Mouse (Mus musculus) liver, embryonic 12.5 days (tissue): ENCODE measurements around the gene Tbx6. TPM values are rescaled to one million over a fixed set of nuclear protein-coding genes. Genes with fewer than 3 reads are reported as not detected.
A peak's percentile ranks its signal among the peaks of the same experiment; 100 is the strongest.

ENCODE experiments used
- ATAC-seq: fragments of 200-750 bp; cut with Nextera tagmentation; 2 replicates; pipeline ENCODE4 v1.8.0; 2017; ENCODE audit warnings: moderate number of reproducible peaks, mild to moderate bottlenecking, moderate library complexity
- H3K27ac ChIP-seq: fragments of 300-500 bp; sonication (generic); 2 replicates; pipeline ENCODE4 v1.5.1; 2016; ENCODE audit warnings: mild to moderate bottlenecking
- H3K27me3 ChIP-seq: fragments of 300-500 bp; sonication (generic); replicated peaks from 2 replicates; pipeline ENCODE4 v1.6.1; 2016; ENCODE audit warnings: mild to moderate bottlenecking, moderate library complexity
- H3K36me3 ChIP-seq: fragments of 300-500 bp; sonication (generic); 2 replicates; pipeline ENCODE4 v1.6.1; 2016; ENCODE audit warnings: mild to moderate bottlenecking, moderate library complexity
- H3K4me1 ChIP-seq: fragments of 300-500 bp; sonication (generic); 2 replicates; pipeline ENCODE4 v1.6.1; 2016
- H3K4me2 ChIP-seq: fragments of 300-500 bp; sonication (generic); 2 replicates; pipeline ENCODE4 v1.6.1; 2016; ENCODE audit warnings: mild to moderate bottlenecking, moderate library complexity
- H3K4me3 ChIP-seq: fragments of 300-500 bp; sonication (generic); 2 replicates; pipeline ENCODE4 v1.5.1; 2016; ENCODE audit warnings: mild to moderate bottlenecking, moderate library complexity
- H3K9ac ChIP-seq: fragments of 300-500 bp; sonication (generic); 2 replicates; pipeline ENCODE4 v1.6.1; 2016; ENCODE audit warnings: mild to moderate bottlenecking, moderate library complexity
- H3K9me3 ChIP-seq: fragments of 300-500 bp; sonication (generic); replicated peaks from 2 replicates; pipeline ENCODE4 v1.6.1; 2016; ENCODE audit warnings: mild to moderate bottlenecking, moderate library complexity
- WGBS: fragments of 180-500 bp; shearing (Covaris S2); methylation state at CpG from one replicate; pipeline ENCODE4 v1.1.7; 2016; ENCODE audit not compliant: insufficient replicate concordance; 5-methylcytosine and 5-hydroxymethylcytosine counted together
- polyA plus RNA-seq: library from polyadenylated mRNA; unstranded; fragments of >200 nt; fragmentation: Nextera tagmentation; extraction: Ambion mirVana; gene quantifications from 2 replicates; pipeline ENCODE4 v1.2.1, GENCODE M21; 2016

Tbx6 gene
- polyA plus RNA-seq, 1 experiment from 2014 or later: 0.33 TPM

GRCm38 (mm10) chr7:126758539-126758938 lies 22.7 kb upstream of the Tbx6 start:
- 67% methylated on average over 7 of the region's 7 CpGs for WGBS
- ATAC-seq: no peak; the same call in 1 of the 2 replicates

GRCm38 (mm10) chr7:126759050-126759671 lies 22.1 kb upstream of the Tbx6 start, which contains the start of gene Mapk3:
Mapk3 (plus strand) TSS chr7:126759601.
- H3K4me1 ChIP-seq: peaks cover 49% of the 10 kb centered on the region
- peak within 1 kb of the TSS; percentile 81 for H3K4me3 ChIP-seq
- H3K9ac ChIP-seq: peak within 1 kb of the TSS; percentile 94
- peak; percentile 74 for ATAC-seq
- no peaks in the 10 kb centered on the region for H3K9me3 ChIP-seq
- no peaks in the 10 kb centered on the region for H3K27me3 ChIP-seq
- H3K27ac ChIP-seq: peak within 1 kb of the TSS; percentile 88
- peak within 1 kb of the TSS; percentile 100 for H3K4me2 ChIP-seq
- H3K36me3 ChIP-seq: peaks cover 25% of the 10 kb centered on the region
- 1% methylated on average over 29 of the region's 38 CpGs for WGBS

More at GRCm38 (mm10) chr7:126758539-126758938, 22.7 kb upstream of the Tbx6 start:
- Histone ChIP-seq H3K36me3 (peaks cover 19% of the 10 kb centered on the region; the same call in 1 of the 2 replicates), H3K27ac (no peak overlapping the region), H3K9ac (no peak overlapping the region), H3K9me3 (no peaks in the 10 kb centered on the region), H3K4me2 (no peak overlapping the region), H3K27me3 (no peaks in the 10 kb centered on the region), H3K4me3 (no peak overlapping the region), H3K4me1 (peaks cover 48% of the 10 kb centered on the region)

DNA sequence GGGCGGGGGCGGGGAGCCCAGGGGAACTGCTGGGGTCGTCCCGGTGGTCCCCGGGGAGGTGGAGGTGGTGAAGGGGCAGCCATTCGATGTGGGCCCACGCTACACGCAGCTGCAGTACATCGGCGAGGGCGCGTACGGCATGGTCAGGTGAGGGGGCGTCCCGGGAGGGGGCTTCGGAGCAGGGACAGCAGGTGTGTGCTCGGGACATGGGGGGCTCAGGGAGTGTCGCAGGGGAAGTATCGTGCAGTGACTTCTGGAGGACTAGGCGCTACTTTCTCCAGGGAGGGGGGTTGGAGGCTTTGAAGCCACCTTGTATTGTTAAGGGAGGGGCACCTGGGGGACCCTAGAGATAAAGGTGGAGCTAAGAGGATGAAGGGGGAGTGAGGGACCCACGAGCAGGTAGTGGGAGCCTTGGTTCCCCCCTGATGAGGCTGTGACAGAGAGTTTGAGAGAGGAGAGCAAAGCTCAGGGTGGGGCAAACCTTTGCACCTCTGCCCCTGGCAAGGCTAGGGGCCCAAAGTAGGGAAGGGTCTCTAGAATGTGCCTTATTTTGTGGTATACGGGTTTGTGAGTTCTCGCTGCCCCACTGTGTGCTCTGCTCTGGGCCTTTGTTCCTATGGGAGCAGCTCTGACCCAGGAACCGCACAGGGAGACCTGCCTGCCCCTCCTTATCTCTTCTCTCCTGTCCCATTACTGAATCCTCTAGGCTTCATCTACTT lies 21.5 kb upstream of the Tbx6 start:
- WGBS: 1% methylated on average over 23 of the region's 24 CpGs
- Histone ChIP-seq H3K9me3 (no peaks in the 10 kb centered on the region), H3K4me1 (peaks cover 55% of the 10 kb centered on the region), H3K4me2 (peak overlapping the region; percentile 100), H3K4me3 (peak overlapping the region; percentile 81), H3K9ac (peak overlapping the region; percentile 94), H3K27ac (peak overlapping the region; percentile 88), H3K36me3 (peaks cover 32% of the 10 kb centered on the region), H3K27me3 (no peaks in the 10 kb centered on the region)
- peak; percentile 42 for ATAC-seq

- H3K4me1 ChIP-seq: peaks cover 56% of the 10 kb centered on the region
- peaks cover 37% of the 10 kb centered on the region for H3K36me3 ChIP-seq
- H3K9me3 ChIP-seq: no peaks in the 10 kb centered on the region
- WGBS: 39% methylated on average over 3 of the region's 3 CpGs
- H3K27me3 ChIP-seq: no peaks in the 10 kb centered on the region
- peak; percentile 27 for ATAC-seq
- peak overlapping the region; percentile 81 for H3K4me3 ChIP-seq
- H3K9ac ChIP-seq: peak overlapping the region; percentile 94; the same call in 1 of the 2 replicates
- peak overlapping the region; percentile 88 for H3K27ac ChIP-seq
- peak overlapping the region; percentile 100 for H3K4me2 ChIP-seq
Measured at GRCm38 (mm10) chr7:126760391-126760802, 20.9 kb upstream of the Tbx6 start.

- Histone ChIP-seq H3K4me1 (peaks cover 61% of the 10 kb centered on the region), H3K9ac (no peak overlapping the region)
Measured at GRCm38 (mm10) chr7:126760956-126761355, 20.3 kb upstream of the Tbx6 start.

DNA sequence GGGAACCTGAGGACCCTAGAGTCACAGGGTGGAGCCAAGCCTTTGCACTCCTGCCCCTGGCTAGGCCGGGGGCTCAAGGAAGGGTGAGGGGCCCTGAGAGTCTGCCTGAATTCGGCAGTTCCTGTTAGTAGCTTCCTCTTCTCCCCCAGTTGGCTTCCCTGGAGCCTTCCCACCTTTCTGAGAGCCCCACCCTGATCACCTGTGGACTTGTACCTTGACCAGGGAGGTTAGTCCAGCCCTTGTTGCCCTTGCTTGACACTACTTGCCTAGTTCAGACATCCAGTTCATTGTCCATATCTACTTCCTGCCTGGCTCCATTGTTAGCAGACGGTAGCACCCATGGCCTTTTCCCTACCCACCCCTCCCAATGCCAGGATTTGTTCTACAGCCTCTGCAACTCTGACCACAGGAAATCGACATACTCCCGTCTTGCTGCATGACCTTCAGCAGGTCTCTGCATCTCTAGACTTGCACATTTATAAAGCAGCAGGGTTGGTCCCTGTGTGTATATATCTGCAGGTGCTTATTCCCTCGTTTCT lies 19.7 kb upstream of the Tbx6 start:
- H3K36me3 ChIP-seq: peaks cover 49% of the 10 kb centered on the region
- peaks cover 67% of the 10 kb centered on the region for H3K4me1 ChIP-seq
- no peaks in the 10 kb centered on the region for H3K9me3 ChIP-seq
- no peak overlapping the region for H3K9ac ChIP-seq
- no peak for ATAC-seq
- WGBS: 40% methylated on average over 6 of the region's 6 CpGs
- H3K27me3 ChIP-seq: no peaks in the 10 kb centered on the region
- H3K4me2 ChIP-seq: peak overlapping the region; percentile 100
- H3K27ac ChIP-seq: peak overlapping the region; percentile 42
- H3K4me3 ChIP-seq: no peak overlapping the region

More at GRCm38 (mm10) chr7:126760956-126761355, 20.3 kb upstream of the Tbx6 start:
- no peak overlapping the region for H3K4me3 ChIP-seq
- no peaks in the 10 kb centered on the region for H3K27me3 ChIP-seq
- peak overlapping the region; percentile 42; the same call in 1 of the 2 replicates for H3K27ac ChIP-seq
- H3K36me3 ChIP-seq: peaks cover 42% of the 10 kb centered on the region
- WGBS: 48% methylated on average over 4 of the region's 4 CpGs
- ATAC-seq: no peak
- no peaks in the 10 kb centered on the region for H3K9me3 ChIP-seq
- peak overlapping the region; percentile 100 for H3K4me2 ChIP-seq

DNA sequence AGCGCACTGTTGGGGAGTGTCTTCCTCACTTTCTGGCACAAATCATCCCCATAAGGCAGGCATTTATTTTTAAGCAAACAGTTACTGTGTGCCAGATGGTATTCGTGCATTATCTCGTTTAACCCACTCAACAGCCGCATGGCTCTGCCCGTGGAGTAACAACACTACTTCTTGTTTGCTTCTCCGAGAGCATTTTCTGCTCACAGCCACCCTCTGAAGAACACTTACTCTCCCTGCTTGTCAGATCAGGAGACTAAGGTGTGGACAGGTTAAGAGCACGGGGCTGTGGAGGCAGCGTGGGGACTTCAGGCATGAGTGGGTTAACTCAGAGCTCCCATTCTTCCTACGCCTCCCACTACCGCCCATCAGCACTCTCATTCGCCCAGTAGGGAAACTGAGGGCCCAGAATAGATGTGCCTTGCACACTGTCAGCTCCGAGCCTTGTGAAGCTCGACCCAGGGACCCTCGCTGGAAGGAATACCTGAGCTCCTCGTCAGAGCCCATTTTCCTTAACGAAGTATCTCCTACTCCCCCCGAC lies 18.7 kb upstream of the Tbx6 start:
- H3K27ac ChIP-seq: 0 out of 2 replicates have a peak overlapping the region, but pooled peaks have one; percentile 7
- no peak overlapping the region for H3K4me2 ChIP-seq
- no peak for ATAC-seq
- peaks cover 69% of the 10 kb centered on the region for H3K4me1 ChIP-seq
- no peak overlapping the region for H3K9ac ChIP-seq
- H3K9me3 ChIP-seq: no peaks in the 10 kb centered on the region
- H3K36me3 ChIP-seq: peaks cover 58% of the 10 kb centered on the region
- WGBS: 62% methylated on average over 17 of the region's 17 CpGs
- H3K27me3 ChIP-seq: no peaks in the 10 kb centered on the region
- no peak overlapping the region for H3K4me3 ChIP-seq

- H3K27ac ChIP-seq: no peak overlapping the region
- no peak overlapping the region for H3K4me2 ChIP-seq
- peak; percentile 16; the same call in 1 of the 2 replicates for ATAC-seq
- no peak overlapping the region for H3K4me3 ChIP-seq
- 0 out of 2 replicates have a peak overlapping the region, but pooled peaks have one; percentile 2 for H3K9ac ChIP-seq
- no peaks in the 10 kb centered on the region for H3K9me3 ChIP-seq
- H3K27me3 ChIP-seq: no peaks in the 10 kb centered on the region
- H3K4me1 ChIP-seq: peaks cover 57% of the 10 kb centered on the region
- WGBS: 63% methylated on average over 9 of the region's 9 CpGs
- peaks cover 82% of the 10 kb centered on the region for H3K36me3 ChIP-seq
Measured at GRCm38 (mm10) chr7:126765540-126765939, 15.7 kb upstream of the Tbx6 start.

DNA sequence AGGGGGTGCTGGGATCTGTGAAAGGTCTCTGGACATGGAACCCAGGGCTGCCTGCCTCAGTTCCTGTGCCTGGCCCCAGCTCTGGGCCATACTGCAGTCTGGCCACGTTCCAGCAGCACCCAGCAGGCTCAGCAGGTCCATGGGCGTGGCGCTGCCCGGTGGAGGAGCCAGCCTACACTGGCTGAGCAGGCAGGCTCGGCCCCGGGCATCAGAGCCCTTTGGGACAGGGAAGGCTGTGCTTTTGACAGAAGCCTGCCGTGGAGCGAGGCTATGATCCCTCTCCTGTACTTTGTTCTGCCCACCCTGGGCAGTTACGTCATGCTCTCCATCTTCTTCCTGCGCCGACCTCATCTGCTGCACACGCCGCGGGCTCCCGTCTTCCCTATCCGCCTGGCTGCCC lies 15.1 kb upstream of the Tbx6 start, which contains the start of gene Gdpd3:
Gdpd3 (plus strand) TSS at position 134 of the 400 bp plus-strand sequence.
- no peak within 1 kb of the TSS for H3K4me2 ChIP-seq
- WGBS: 83% methylated on average over 16 of the region's 16 CpGs
- peaks cover 83% of the 10 kb centered on the region for H3K36me3 ChIP-seq
- H3K27ac ChIP-seq: no peak within 1 kb of the TSS; the same call in 1 of the 2 replicates
- no peak within 1 kb of the TSS for H3K4me3 ChIP-seq
- H3K27me3 ChIP-seq: no peaks in the 10 kb centered on the region
- ATAC-seq: no peak
- H3K9ac ChIP-seq: 0 out of 2 replicates have a peak within 1 kb of the TSS, but pooled peaks have one; percentile 2
- peaks cover 55% of the 10 kb centered on the region for H3K4me1 ChIP-seq
- no peaks in the 10 kb centered on the region for H3K9me3 ChIP-seq

GRCm38 (mm10) chr7:126767001-126767400 lies 14.3 kb upstream of the Tbx6 start:
- Histone ChIP-seq H3K4me3 (no peak overlapping the region), H3K27me3 (no peaks in the 10 kb centered on the region), H3K36me3 (peaks cover 78% of the 10 kb centered on the region), H3K9ac (no peak overlapping the region), H3K4me1 (peaks cover 47% of the 10 kb centered on the region), H3K27ac (no peak overlapping the region), H3K9me3 (no peaks in the 10 kb centered on the region), H3K4me2 (no peak overlapping the region)
- 88% methylated on average over 8 of the region's 8 CpGs for WGBS
- ATAC-seq: no peak

DNA sequence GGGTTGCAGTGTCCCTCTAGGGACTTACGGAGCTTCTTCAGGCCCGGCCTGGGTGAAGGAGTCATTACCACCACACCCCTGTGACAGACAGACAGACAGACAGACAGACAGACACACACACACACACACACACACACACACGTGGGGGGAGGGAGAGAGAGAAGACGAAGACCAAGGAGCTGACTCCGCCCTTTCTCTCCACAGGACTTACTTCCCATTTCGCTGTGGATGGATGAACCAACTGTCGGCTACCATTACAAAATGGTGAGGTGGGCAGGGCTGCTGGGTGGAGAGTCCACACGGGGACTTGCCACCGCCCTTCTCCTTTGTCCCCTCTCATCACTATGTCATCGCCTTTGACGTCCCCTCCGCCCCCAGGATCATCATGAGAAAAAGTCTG lies 10.5 kb upstream of the Tbx6 start:
- ATAC-seq: no peak

More for the DNA sequence above, 10.5 kb upstream of the Tbx6 start:
- Histone ChIP-seq H3K27me3 (no peaks in the 10 kb centered on the region), H3K4me1 (peaks cover 38% of the 10 kb centered on the region), H3K9me3 (no peaks in the 10 kb centered on the region), H3K9ac (no peak overlapping the region), H3K36me3 (peaks cover 53% of the 10 kb centered on the region), H3K27ac (no peak overlapping the region), H3K4me3 (no peak overlapping the region), H3K4me2 (no peak overlapping the region)
- 64% methylated on average over 11 of the region's 12 CpGs for WGBS
